Mouse (Mus musculus) stomach, embryonic 15.5 days (tissue): ENCODE results near the gene Tnfsf11. TPM values are rescaled to one million over a fixed set of nuclear protein-coding genes. Genes with fewer than 3 reads are reported as not detected.

Experiments used
- ATAC-seq: fragments of 200-750 bp; cut with Nextera tagmentation; 2 replicates; pipeline ENCODE4 v1.8.0; 2017; ENCODE audit warnings: low read depth, moderate number of reproducible peaks, moderate TSS enrichment; ENCODE audit not compliant: insufficient read depth, low FRiP score
- H3K27ac ChIP-seq: fragments of 300-500 bp; sonication (generic); 2 replicates; pipeline ENCODE4 v1.5.1; 2015; ENCODE audit warnings: mild to moderate bottlenecking, inconsistent platforms
- H3K27me3 ChIP-seq: fragments of 300-500 bp; sonication (generic); replicated peaks from 2 replicates; pipeline ENCODE4 v1.6.1; 2015; ENCODE audit warnings: inconsistent platforms
- H3K36me3 ChIP-seq: fragments of 300-500 bp; sonication (generic); 2 replicates; pipeline ENCODE4 v1.6.1; 2015; ENCODE audit warnings: inconsistent platforms
- H3K4me1 ChIP-seq: fragments of 300-500 bp; sonication (generic); 2 replicates; pipeline ENCODE4 v1.6.1; 2015; ENCODE audit warnings: inconsistent platforms
- H3K4me2 ChIP-seq: fragments of 300-500 bp; sonication (generic); 2 replicates; pipeline ENCODE4 v1.6.1; 2015; ENCODE audit warnings: mild to moderate bottlenecking, inconsistent platforms
- H3K4me3 ChIP-seq: fragments of 300-500 bp; sonication (generic); replicated peaks from 2 replicates; pipeline ENCODE4 v1.5.1; 2015; ENCODE audit warnings: inconsistent platforms
- H3K9ac ChIP-seq: fragments of 300-500 bp; sonication (generic); 2 replicates; pipeline ENCODE4 v1.6.1; 2015; ENCODE audit warnings: inconsistent platforms
- H3K9me3 ChIP-seq: fragments of 300-500 bp; sonication (generic); 2 replicates; pipeline ENCODE4 v1.6.1; 2016; ENCODE audit warnings: inconsistent platforms
- WGBS: fragments of 180-500 bp; shearing (Covaris S2); methylation state at CpG from one replicate; pipeline ENCODE4 v1.1.7; 2015; 5-methylcytosine and 5-hydroxymethylcytosine counted together
- polyA plus RNA-seq: library from polyadenylated mRNA; unstranded; fragments of >200 nt; fragmentation: Nextera tagmentation; extraction: Ambion mirVana; gene quantifications from 2 replicates; pipeline ENCODE4 v1.2.1, GENCODE M21; 2015

Gene Tnfsf11
- polyA plus RNA-seq, 1 experiment from 2014 or later: 0.30 TPM

GRCm38 (mm10) chr14:78329765-78330451 is 22.1 kb upstream of the Tnfsf11 start:
- Histone ChIP-seq H3K9me3 (no peaks in the 10 kb centered on the region), H3K27me3 (no peaks in the 10 kb centered on the region), H3K9ac (no peak overlapping the region), H3K4me1 (no peaks in the 10 kb centered on the region), H3K4me2 (no peak overlapping the region), H3K36me3 (no peaks in the 10 kb centered on the region), H3K27ac (no peak overlapping the region), H3K4me3 (no peak overlapping the region)
- no peak for ATAC-seq
- 63% methylated on average over 8 of the region's 8 CpGs for WGBS

- Histone ChIP-seq H3K9ac (no peak overlapping the region), H3K4me1 (no peaks in the 10 kb centered on the region), H3K27me3 (no peaks in the 10 kb centered on the region), H3K9me3 (no peaks in the 10 kb centered on the region), H3K27ac (no peak overlapping the region), H3K36me3 (no peaks in the 10 kb centered on the region), H3K4me2 (no peak overlapping the region), H3K4me3 (no peak overlapping the region)
- WGBS: 57% methylated on average over 1 of the region's 1 CpGs
- ATAC-seq: no peak
These were observed 15.5 kb upstream of the Tnfsf11 start for GRCm38 (mm10) chr14:78323356-78323755.

GRCm38 (mm10) chr14:78322916-78323315 is 15.1 kb upstream of the Tnfsf11 start:
- Histone ChIP-seq H3K27me3 (no peaks in the 10 kb centered on the region), H3K4me1 (no peaks in the 10 kb centered on the region), H3K27ac (no peak overlapping the region), H3K9me3 (no peaks in the 10 kb centered on the region), H3K36me3 (no peaks in the 10 kb centered on the region), H3K4me2 (no peak overlapping the region), H3K4me3 (no peak overlapping the region), H3K9ac (no peak overlapping the region)
- no peak for ATAC-seq
- WGBS: 79% methylated on average over 9 of the region's 9 CpGs

GRCm38 (mm10) chr14:78320248-78320647 is 12.4 kb upstream of the Tnfsf11 start:
- Histone ChIP-seq H3K36me3 (no peaks in the 10 kb centered on the region), H3K9ac (no peak overlapping the region), H3K9me3 (no peaks in the 10 kb centered on the region), H3K4me3 (no peak overlapping the region), H3K27me3 (no peaks in the 10 kb centered on the region), H3K27ac (no peak overlapping the region), H3K4me1 (no peaks in the 10 kb centered on the region), H3K4me2 (no peak overlapping the region)
- WGBS: 82% methylated on average over 6 of the region's 6 CpGs
- ATAC-seq: no peak

- H3K27me3 ChIP-seq: no peaks in the 10 kb centered on the region
- H3K27ac ChIP-seq: no peak overlapping the region
- no peak overlapping the region for H3K4me2 ChIP-seq
- H3K4me3 ChIP-seq: no peak overlapping the region
- H3K9ac ChIP-seq: no peak overlapping the region
- WGBS: 58% methylated on average over 5 of the region's 5 CpGs
- ATAC-seq: no peak
- no peaks in the 10 kb centered on the region for H3K4me1 ChIP-seq
- H3K9me3 ChIP-seq: no peaks in the 10 kb centered on the region
- no peaks in the 10 kb centered on the region for H3K36me3 ChIP-seq
These were observed 11.7 kb upstream of the Tnfsf11 start for GRCm38 (mm10) chr14:78319580-78319979.

GRCm38 (mm10) chr14:78319000-78319399 is 11.2 kb upstream of the Tnfsf11 start:
- Histone ChIP-seq H3K9me3 (no peaks in the 10 kb centered on the region), H3K27ac (no peak overlapping the region), H3K4me2 (no peak overlapping the region), H3K4me3 (no peak overlapping the region), H3K27me3 (no peaks in the 10 kb centered on the region), H3K36me3 (no peaks in the 10 kb centered on the region), H3K9ac (no peak overlapping the region), H3K4me1 (no peaks in the 10 kb centered on the region)
- no peak for ATAC-seq
- WGBS: 61% methylated on average over 3 of the region's 3 CpGs

GRCm38 (mm10) chr14:78317623-78318022 is 9.8 kb upstream of the Tnfsf11 start:
- H3K4me3 ChIP-seq: no peak overlapping the region
- no peaks in the 10 kb centered on the region for H3K36me3 ChIP-seq
- H3K4me2 ChIP-seq: no peak overlapping the region
- no peaks in the 10 kb centered on the region for H3K27me3 ChIP-seq
- H3K9me3 ChIP-seq: no peaks in the 10 kb centered on the region
- no peak overlapping the region for H3K9ac ChIP-seq
- no peak overlapping the region for H3K27ac ChIP-seq
- no peaks in the 10 kb centered on the region for H3K4me1 ChIP-seq
- 60% methylated on average over 5 of the region's 5 CpGs for WGBS
- no peak for ATAC-seq

GRCm38 (mm10) chr14:78300914-78301313 is 6.9 kb downstream of the Tnfsf11 start:
- H3K27me3 ChIP-seq: no peaks in the 10 kb centered on the region
- no peak overlapping the region for H3K27ac ChIP-seq
- no peak overlapping the region for H3K4me2 ChIP-seq
- no peaks in the 10 kb centered on the region for H3K36me3 ChIP-seq
- no peaks in the 10 kb centered on the region for H3K4me1 ChIP-seq
- H3K4me3 ChIP-seq: no peak overlapping the region
- no peak for ATAC-seq
- no peaks in the 10 kb centered on the region for H3K9me3 ChIP-seq
- WGBS: 82% methylated on average over 3 of the region's 3 CpGs
- H3K9ac ChIP-seq: no peak overlapping the region

GRCm38 (mm10) chr14:78292687-78293086 is 15.2 kb downstream of the Tnfsf11 start:
- H3K4me2 ChIP-seq: no peak overlapping the region
- no peak overlapping the region for H3K9ac ChIP-seq
- no peak overlapping the region for H3K27ac ChIP-seq
- H3K36me3 ChIP-seq: no peaks in the 10 kb centered on the region
- no peaks in the 10 kb centered on the region for H3K4me1 ChIP-seq
- 0 out of 2 replicates have a peak, but pooled peaks cover 3% of the 10 kb centered on the region for H3K27me3 ChIP-seq
- no peak for ATAC-seq
- no peak overlapping the region for H3K4me3 ChIP-seq
- WGBS: 82% methylated on average over 7 of the region's 7 CpGs
- H3K9me3 ChIP-seq: no peaks in the 10 kb centered on the region

GRCm38 (mm10) chr14:78289912-78290523 is 17.8 kb downstream of the Tnfsf11 start:
- Histone ChIP-seq H3K9me3 (no peaks in the 10 kb centered on the region), H3K36me3 (no peaks in the 10 kb centered on the region), H3K27me3 (0 out of 2 replicates have a peak, but pooled peaks cover 3% of the 10 kb centered on the region), H3K4me1 (no peaks in the 10 kb centered on the region), H3K9ac (no peak overlapping the region), H3K4me2 (no peak overlapping the region), H3K4me3 (no peak overlapping the region), H3K27ac (no peak overlapping the region)
- no peak for ATAC-seq
- WGBS: 79% methylated on average over 9 of the region's 9 CpGs

GRCm38 (mm10) chr14:78288903-78289302 is 18.9 kb downstream of the Tnfsf11 start:
- 0 out of 2 replicates have a peak, but pooled peaks cover 3% of the 10 kb centered on the region for H3K27me3 ChIP-seq
- H3K36me3 ChIP-seq: no peaks in the 10 kb centered on the region
- WGBS: 48% methylated on average over 5 of the region's 5 CpGs
- no peaks in the 10 kb centered on the region for H3K9me3 ChIP-seq
- no peak for ATAC-seq
- no peak overlapping the region for H3K4me2 ChIP-seq
- no peak overlapping the region for H3K4me3 ChIP-seq
- H3K27ac ChIP-seq: no peak overlapping the region
- no peak overlapping the region for H3K9ac ChIP-seq
- H3K4me1 ChIP-seq: no peaks in the 10 kb centered on the region

- Histone ChIP-seq H3K9me3 (no peaks in the 10 kb centered on the region), H3K4me1 (no peaks in the 10 kb centered on the region), H3K4me2 (no peak overlapping the region), H3K27me3 (0 out of 2 replicates have a peak, but pooled peaks cover 3% of the 10 kb centered on the region), H3K9ac (no peak overlapping the region), H3K27ac (no peak overlapping the region), H3K36me3 (no peaks in the 10 kb centered on the region), H3K4me3 (no peak overlapping the region)
- ATAC-seq: no peak
- WGBS: 47% methylated on average over 7 of the region's 7 CpGs
These were observed 19.7 kb downstream of the Tnfsf11 start for GRCm38 (mm10) chr14:78287906-78288800.
